Mouse (Mus musculus) heart, postnatal 36 days (tissue): ENCODE results near the gene Dcp1a. TPM values are rescaled to one million over a fixed set of nuclear protein-coding genes. Genes with fewer than 3 reads are reported as not detected.
"Not testable (repeated sequence)": the region's sequence is repeated elsewhere in the genome, so short reads cannot be mapped to it uniquely, and the experiment has no call there.

Experiments used
- DNase-seq, 2 experiments: peaks; one replicate each; pipeline ENCODE4 v3.0.0; 2021 to 2022
- intact Hi-C: fragments of 180-260 bp; cut with DNase I; formaldehyde crosslinking; loops from one replicate; pipeline ENCODE4 v1.15.1; 2025
- total RNA-seq, 2 experiments: library from RNA; stranded (reverse); gene quantifications; 2 replicates each; pipeline ENCODE4 v1.2.3; 2021

The Dcp1a gene
- total RNA-seq, 2 experiments from 2014 or later, result 11.6 to 12.6 TPM

GRCm38 (mm10) chr14:30512896-30513295 is 33.6 kb downstream of the Dcp1a start:
- intact Hi-C loops, result no loop called here
- DNase-seq, result no peak

- no peak for DNase-seq
- intact Hi-C loops, result loop anchor here (2.0 kb wide), 1 partner anchor 379 kb away; no protein-coding TSS in a partner anchor
These were observed 36.8 kb downstream of the Dcp1a start for GRCm38 (mm10) chr14:30515931-30516723.

- no peak for DNase-seq
- intact Hi-C loops, result no loop called here
These were observed 40.0 kb downstream of the Dcp1a start for GRCm38 (mm10) chr14:30519323-30519722.

- intact Hi-C loops, result loop anchor here (5.0 kb wide), 1 partner anchor 49 kb away; no protein-coding TSS in a partner anchor
- no peak for DNase-seq
These were observed 44.0 kb downstream of the Dcp1a start for GRCm38 (mm10) chr14:30523356-30523755.

- intact Hi-C loops, result no loop called here
- DNase-seq, result no peak
These were observed 49.1 kb downstream of the Dcp1a start for GRCm38 (mm10) chr14:30528392-30528791.

GRCm38 (mm10) chr14:30528961-30529360 is 49.6 kb downstream of the Dcp1a start:
- intact Hi-C loops, result no loop called here
- DNase-seq, result no peak

- DNase-seq, result no peak
- intact Hi-C loops, result no loop called here
These were observed 50.1 kb downstream of the Dcp1a start for GRCm38 (mm10) chr14:30529454-30529853.

GRCm38 (mm10) chr14:30530726-30531269 is 51.5 kb downstream of the Dcp1a start:
- no peak for DNase-seq
- intact Hi-C loops, result no loop called here

GRCm38 (mm10) chr14:30531431-30531830 is 52.1 kb downstream of the Dcp1a start:
- no peak for DNase-seq

GRCm38 (mm10) chr14:30531896-30532295 is 52.6 kb downstream of the Dcp1a start:
- intact Hi-C loops, result no loop called here
- DNase-seq, result no peak

More at GRCm38 (mm10) chr14:30531431-30531830, 52.1 kb downstream of the Dcp1a start:
- intact Hi-C loops, result no loop called here

GRCm38 (mm10) chr14:30533780-30534450 is 54.6 kb downstream of the Dcp1a start:
- DNase-seq, result no peak
- intact Hi-C loops, result no loop called here

- DNase-seq, result peak; percentile 66 to 68
- intact Hi-C loops, result no loop called here
These were observed 62.2 kb downstream of the Dcp1a start for GRCm38 (mm10) chr14:30541541-30541940.

- DNase-seq, intact Hi-C loops: not testable (repeated sequence)
These were observed 64.0 kb downstream of the Dcp1a start for GRCm38 (mm10) chr14:30543331-30543730.

- peak; percentile 73 to 79 for DNase-seq
- intact Hi-C loops, result no loop called here
These were observed 68.9 kb downstream of the Dcp1a start, which contains the start of gene Tkt for GRCm38 (mm10) chr14:30548131-30548720. Tkt (plus strand) TSS chr14:30548359.

- DNase-seq, result peak; percentile 94 to 95
- intact Hi-C loops, result no loop called here
These were observed 69.8 kb downstream of the Dcp1a start for GRCm38 (mm10) chr14:30548965-30549776.

GRCm38 (mm10) chr14:30549777-30550149 is 70.4 kb downstream of the Dcp1a start:
- peak in 1 of 2 experiments; percentile 31 for DNase-seq
- intact Hi-C loops, result loop anchor here (2.0 kb wide), 1 partner anchor 15 kb away; no protein-coding TSS in a partner anchor

- intact Hi-C loops, result loop anchor here (2.0 kb wide), 1 partner anchor 14 kb away; no protein-coding TSS in a partner anchor
- DNase-seq, result no peak
These were observed 71.1 kb downstream of the Dcp1a start for GRCm38 (mm10) chr14:30550232-30551070.

GRCm38 (mm10) chr14:30551509-30551908 is 72.2 kb downstream of the Dcp1a start:
- DNase-seq, result no peak
- intact Hi-C loops, result loop anchor here (2.0 kb wide), 1 partner anchor 13 kb away; no protein-coding TSS in a partner anchor

GRCm38 (mm10) chr14:30551981-30552380 is 72.6 kb downstream of the Dcp1a start:
- intact Hi-C loops, result loop anchor here (2.0 kb wide), 1 partner anchor 13 kb away; no protein-coding TSS in a partner anchor
- no peak for DNase-seq
